Mouse (Mus musculus) 3T3-L1 (cell line): ENCODE measurements at regions not wholly inside any gene's neighbourhood (a gene's known extent, or its start where the extent isn't known, plus 50 kb on each side); places are given as distances from the start of the nearest gene placed in this dataset.

Source experiments
- DNase-seq: peaks from one replicate; pipeline ENCODE4 v3.0.0-alpha.2; 2015; ENCODE audit warnings: low read depth, low spot score

DNA sequence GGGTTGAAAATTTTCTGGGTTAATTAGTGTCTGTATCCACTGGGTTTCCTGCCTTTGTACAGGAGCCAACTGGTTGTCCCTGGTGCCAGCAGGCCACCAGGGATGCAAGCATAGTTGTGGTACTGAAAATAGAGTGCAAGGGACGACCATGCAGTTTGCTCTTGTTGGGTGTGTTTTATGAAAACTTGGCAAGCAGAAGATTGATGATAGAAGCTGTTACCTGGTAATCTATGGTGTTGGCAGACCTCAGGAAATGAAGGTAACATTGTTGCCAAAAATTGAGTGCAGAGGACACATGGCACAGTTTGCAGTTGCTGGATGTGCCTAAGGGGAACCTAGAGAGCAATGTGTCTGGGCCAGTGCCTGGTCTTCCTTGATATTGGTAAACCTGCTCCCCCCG is 818.7 kb downstream of the Tlr4 start:
- DNase-seq, result no peak

DNA sequence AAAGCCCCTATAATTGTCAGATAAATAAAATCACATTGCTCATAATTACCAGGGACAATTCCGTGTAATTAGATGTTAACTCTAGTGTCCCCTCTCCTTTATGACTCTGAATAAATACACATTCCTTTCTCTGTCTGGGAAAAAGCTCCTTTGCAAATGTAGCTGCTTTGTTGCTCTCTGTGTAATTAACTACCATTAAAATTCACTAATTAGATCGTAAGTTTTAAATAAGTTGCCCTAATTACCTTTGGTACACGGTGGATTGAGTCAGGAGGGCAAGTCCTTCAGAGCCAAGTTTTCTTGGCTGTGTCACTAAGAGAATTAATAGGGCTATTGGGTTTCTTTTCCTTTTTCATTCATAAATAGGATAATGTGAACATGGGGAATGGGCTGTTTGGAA is 834.7 kb downstream of the Tlr4 start:
- no peak for DNase-seq

DNA sequence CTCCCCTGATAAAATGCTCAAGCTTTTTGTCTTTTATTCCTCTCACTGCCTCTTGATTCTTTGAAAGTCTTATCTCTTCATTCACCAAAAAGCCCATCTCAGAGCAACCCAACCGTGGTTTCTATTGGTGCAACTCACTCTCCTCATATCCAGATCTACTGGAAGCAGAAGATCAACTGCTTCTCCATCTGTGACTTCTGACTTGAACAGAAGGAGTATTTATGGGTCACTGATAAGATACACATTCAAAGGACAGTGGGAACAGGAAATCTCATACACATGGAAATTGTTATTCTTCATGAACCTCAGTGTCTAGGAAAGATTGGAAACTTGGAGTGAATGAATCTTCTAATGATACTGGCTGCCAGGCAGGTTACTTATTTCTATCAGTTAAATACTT is 846.6 kb downstream of the Tlr4 start:
- no peak for DNase-seq

DNA sequence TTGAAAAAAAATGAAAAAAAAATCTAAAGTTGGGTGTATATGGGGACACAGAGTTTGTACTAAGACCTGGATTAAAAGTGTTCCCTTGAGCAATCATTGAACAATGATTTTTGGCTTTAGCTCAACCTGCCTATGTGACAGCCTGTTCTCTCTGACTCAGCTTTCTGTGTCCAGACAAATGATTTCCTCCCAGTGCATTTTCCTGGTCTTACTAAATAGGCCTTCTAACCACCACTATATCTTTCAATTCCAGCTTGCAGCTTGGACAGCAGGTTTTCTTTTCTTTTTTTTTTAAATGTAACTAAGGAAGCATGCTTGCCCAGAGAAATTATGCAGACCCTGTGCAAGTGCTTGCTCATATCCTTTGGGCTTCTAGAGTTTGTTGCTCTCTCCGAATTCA is 850.2 kb downstream of the Tlr4 start:
- no peak for DNase-seq

DNA sequence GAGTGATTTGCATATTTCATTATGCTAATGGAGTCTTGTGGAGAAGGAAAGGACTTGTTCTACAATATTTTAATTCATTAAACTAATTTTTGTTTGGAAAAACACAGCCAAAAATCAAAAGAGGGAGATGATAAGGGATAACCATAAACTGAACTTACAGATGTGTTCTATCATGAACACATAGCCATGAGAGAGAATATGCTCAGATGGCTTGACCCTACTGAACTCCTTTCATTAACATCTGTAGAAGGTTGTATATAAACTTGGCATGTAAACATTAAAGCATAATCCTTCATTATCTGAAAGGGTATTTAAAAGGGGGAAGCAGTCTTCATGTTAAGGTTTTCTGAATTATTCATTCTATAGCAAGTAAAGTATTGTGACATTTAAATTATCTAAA is 871.1 kb downstream of the Tlr4 start:
- no peak for DNase-seq
